Mouse (Mus musculus) forebrain, embryonic 13.5 days (tissue): Measurements from ENCODE around the gene Ppp4c. TPM values are rescaled to one million over a fixed set of nuclear protein-coding genes. Genes with fewer than 3 reads are reported as not detected.

ENCODE experiments used
- ATAC-seq: fragments of 200-750 bp; cut with Nextera tagmentation; 2 replicates; pipeline ENCODE4 v1.8.0; 2017
- H3K27ac ChIP-seq: fragments of 300-500 bp; sonication (generic); 2 replicates; pipeline ENCODE4 v1.5.1; 2015; ENCODE audit warnings: inconsistent platforms, mild to moderate bottlenecking, moderate library complexity
- H3K27me3 ChIP-seq: fragments of 300-500 bp; sonication (generic); 2 replicates; pipeline ENCODE4 v1.6.1; 2015; ENCODE audit warnings: mild to moderate bottlenecking, inconsistent platforms
- H3K36me3 ChIP-seq: fragments of 300-500 bp; sonication (generic); 2 replicates; pipeline ENCODE4 v1.6.1; 2015; ENCODE audit warnings: mild to moderate bottlenecking, inconsistent platforms; ENCODE audit not compliant: poor library complexity, severe bottlenecking
- H3K4me1 ChIP-seq: fragments of 300-500 bp; sonication (generic); 2 replicates; pipeline ENCODE4 v1.6.1; 2015; ENCODE audit warnings: inconsistent platforms
- H3K4me2 ChIP-seq: fragments of 300-500 bp; sonication (generic); 2 replicates; pipeline ENCODE4 v1.6.1; 2015; ENCODE audit warnings: inconsistent platforms, mild to moderate bottlenecking, moderate library complexity
- H3K4me3 ChIP-seq: fragments of 300-500 bp; sonication (generic); 2 replicates; pipeline ENCODE4 v1.5.1; 2015; ENCODE audit warnings: mild to moderate bottlenecking, inconsistent platforms
- H3K9ac ChIP-seq: fragments of 300-500 bp; sonication (generic); 2 replicates; pipeline ENCODE4 v1.6.1; 2015; ENCODE audit warnings: mild to moderate bottlenecking, inconsistent platforms
- H3K9me3 ChIP-seq: fragments of 300-500 bp; sonication (generic); replicated peaks from 2 replicates; pipeline ENCODE4 v1.6.1; 2016; ENCODE audit warnings: inconsistent platforms
- WGBS: fragments of 180-500 bp; shearing (Covaris S2); methylation state at CpG from one replicate; pipeline ENCODE4 v1.1.7; 2015; 5-methylcytosine and 5-hydroxymethylcytosine counted together
- polyA plus RNA-seq: library from polyadenylated mRNA; unstranded; fragments of >200 nt; fragmentation: Nextera tagmentation; extraction: Ambion mirVana; gene quantifications from 2 replicates; pipeline ENCODE4 v1.2.1, GENCODE M21; 2015

Ppp4c gene
- 246 and 258 TPM in 2 replicates for polyA plus RNA-seq

DNA sequence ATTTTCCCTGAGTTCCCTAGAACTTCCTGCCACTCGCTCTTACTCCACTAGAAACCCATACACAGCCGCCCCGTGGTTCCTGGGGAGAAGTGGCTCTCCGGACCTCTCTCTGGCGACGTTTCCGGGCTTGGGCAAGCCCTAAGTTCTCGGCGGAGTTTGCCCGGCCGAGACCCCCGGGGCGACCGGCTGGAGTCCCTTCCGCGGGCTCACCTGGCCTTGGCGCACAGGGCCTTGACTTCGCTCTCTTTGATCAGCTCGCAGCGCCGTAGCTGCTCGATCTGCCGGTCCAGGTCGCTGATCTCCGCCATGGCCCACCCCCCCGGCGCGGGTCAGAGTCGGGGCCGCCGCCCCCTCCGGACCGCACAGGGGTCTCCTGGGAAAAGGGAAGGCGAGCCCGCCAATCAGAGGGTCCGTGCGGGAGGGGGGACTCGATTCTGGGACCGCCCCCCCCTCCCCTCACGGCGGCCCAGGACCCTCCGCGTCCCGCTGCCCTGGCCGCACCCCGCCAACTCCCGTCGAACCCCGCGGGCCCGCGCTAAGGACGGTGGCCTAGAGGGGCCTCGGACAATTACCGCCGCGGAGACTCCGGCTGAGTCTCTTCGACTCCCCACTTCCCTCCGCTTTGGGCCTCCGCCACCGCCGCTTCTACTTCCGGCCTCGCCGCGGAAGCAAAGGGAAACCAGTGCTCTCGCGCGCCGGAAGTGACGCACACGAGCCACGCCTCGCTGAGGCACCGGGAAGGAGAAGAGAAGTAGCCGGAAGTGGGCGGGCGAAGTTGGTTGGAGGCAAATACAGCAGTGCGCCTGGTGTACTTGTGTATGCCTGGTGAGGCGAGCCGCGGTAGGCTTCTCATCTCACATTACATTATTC is at the start of gene Ppp4c:
Gene Ppp4c, minus strand, starts transcription at position 646 of the 870 bp plus-strand sequence.
- Histone ChIP-seq H3K9me3 (no peaks in the 10 kb centered on the region), H3K9ac (peak within 1 kb of the TSS; percentile 94), H3K27me3 (no peaks in the 10 kb centered on the region), H3K36me3 (peaks cover 64% of the 10 kb centered on the region), H3K4me1 (peaks cover 37% of the 10 kb centered on the region), H3K4me2 (peak within 1 kb of the TSS; percentile 90), H3K4me3 (peak within 1 kb of the TSS; percentile 93), H3K27ac (peak within 1 kb of the TSS; percentile 94)
- WGBS = under 1% methylated on average over 79 of the region's 83 CpGs
- peak; percentile 97 for ATAC-seq

DNA sequence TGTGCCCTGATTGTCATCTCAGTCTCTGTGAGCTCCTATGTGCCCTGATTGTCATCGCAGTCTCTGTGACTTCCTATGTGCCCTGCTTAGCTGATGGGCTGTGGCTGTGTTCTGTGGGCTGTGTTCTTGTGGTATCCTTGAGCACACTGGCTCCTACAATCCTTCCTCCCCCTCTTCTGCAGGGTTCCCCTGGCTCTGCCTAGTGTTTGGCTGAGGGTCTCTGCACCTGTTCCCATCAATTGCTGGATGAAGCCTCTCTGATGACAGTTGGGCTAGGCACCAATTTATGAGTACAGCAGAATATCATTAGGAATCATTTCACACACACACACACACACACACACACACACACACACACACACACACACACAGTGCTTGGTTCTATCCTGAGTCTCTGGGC is 41.0 kb upstream of the Ppp4c start:
- H3K9ac ChIP-seq = no peak overlapping the region
- no peaks in the 10 kb centered on the region for H3K9me3 ChIP-seq
- H3K36me3 ChIP-seq = peaks cover 15% of the 10 kb centered on the region
- H3K27me3 ChIP-seq = no peaks in the 10 kb centered on the region
- no peak overlapping the region for H3K4me3 ChIP-seq
- WGBS = 96% methylated on average over 1 of the region's 1 CpGs
- H3K4me2 ChIP-seq = no peak overlapping the region
- H3K27ac ChIP-seq = no peak overlapping the region
- peaks cover 5% of the 10 kb centered on the region for H3K4me1 ChIP-seq
- no peak for ATAC-seq

DNA sequence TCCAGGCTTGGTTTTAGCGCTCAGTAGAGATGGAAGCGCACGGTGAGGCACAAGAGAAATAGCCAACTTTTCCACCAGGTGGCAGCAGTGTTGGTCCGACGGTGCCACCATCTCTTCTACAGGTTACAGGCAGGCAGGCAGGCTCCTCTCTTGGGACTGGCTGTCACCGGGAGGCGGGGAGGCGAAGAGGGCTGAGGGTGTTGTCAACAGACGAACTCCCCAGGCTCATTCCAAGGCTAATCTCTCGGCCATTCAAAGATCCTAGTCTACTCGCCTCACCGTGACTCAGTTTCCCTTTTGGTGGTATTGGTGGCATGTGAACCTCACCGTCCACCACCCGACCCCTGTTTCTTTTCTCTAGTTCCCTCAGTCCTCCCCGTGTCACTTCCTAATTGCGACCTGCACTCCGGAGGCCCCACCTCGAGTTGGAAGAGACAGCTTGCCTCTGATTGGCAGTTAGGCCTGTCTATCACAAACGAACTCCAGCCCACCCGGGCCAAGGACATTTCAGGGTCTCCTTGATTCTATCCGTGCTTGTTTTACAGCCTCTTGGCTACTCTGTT is 39.8 kb upstream of the Ppp4c start:
- Histone ChIP-seq H3K4me1 (peaks cover 10% of the 10 kb centered on the region), H3K27ac (no peak overlapping the region), H3K36me3 (peaks cover 15% of the 10 kb centered on the region), H3K9ac (peak overlapping the region; percentile 52), H3K4me2 (peak overlapping the region; percentile 66), H3K4me3 (peak overlapping the region; percentile 35), H3K27me3 (no peaks in the 10 kb centered on the region), H3K9me3 (no peaks in the 10 kb centered on the region)
- peak; percentile 90 for ATAC-seq
- whole genome bisulfite sequencing = 2% methylated on average over 21 of the region's 21 CpGs

DNA sequence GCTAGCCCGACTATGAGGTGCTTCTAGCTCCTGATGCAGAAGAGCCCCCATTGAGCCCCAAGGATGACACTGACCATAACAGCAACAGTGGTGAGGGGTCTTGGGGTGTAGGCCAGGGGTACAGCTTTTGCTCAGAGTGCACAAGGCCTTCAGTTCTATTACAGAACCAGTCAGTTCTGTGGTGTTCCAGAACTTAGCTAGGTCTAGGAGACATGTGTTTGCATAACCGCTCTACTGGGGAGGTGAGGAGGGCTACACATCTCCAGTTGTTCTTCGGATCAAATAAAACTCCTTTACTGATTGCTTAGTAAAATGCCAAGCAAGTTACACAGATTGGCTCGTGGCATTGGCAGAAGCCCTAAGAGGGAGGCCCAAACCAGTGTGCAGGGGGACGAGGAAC is 39.2 kb upstream of the Ppp4c start, which contains the start of gene 4930451I11Rik:
Gene 4930451I11Rik, minus strand, starts transcription at position 101 of the 400 bp plus-strand sequence.
- H3K27ac ChIP-seq = peak within 1 kb of the TSS; percentile 31; the same call in 1 of the 2 replicates
- H3K9ac ChIP-seq = peak within 1 kb of the TSS; percentile 52
- peak; percentile 22 for ATAC-seq
- H3K9me3 ChIP-seq = no peaks in the 10 kb centered on the region
- peak within 1 kb of the TSS; percentile 35 for H3K4me3 ChIP-seq
- H3K36me3 ChIP-seq = peaks cover 15% of the 10 kb centered on the region
- WGBS = 59% methylated on average over 5 of the region's 5 CpGs
- peak within 1 kb of the TSS; percentile 66 for H3K4me2 ChIP-seq
- no peaks in the 10 kb centered on the region for H3K27me3 ChIP-seq
- H3K4me1 ChIP-seq = peaks cover 10% of the 10 kb centered on the region

DNA sequence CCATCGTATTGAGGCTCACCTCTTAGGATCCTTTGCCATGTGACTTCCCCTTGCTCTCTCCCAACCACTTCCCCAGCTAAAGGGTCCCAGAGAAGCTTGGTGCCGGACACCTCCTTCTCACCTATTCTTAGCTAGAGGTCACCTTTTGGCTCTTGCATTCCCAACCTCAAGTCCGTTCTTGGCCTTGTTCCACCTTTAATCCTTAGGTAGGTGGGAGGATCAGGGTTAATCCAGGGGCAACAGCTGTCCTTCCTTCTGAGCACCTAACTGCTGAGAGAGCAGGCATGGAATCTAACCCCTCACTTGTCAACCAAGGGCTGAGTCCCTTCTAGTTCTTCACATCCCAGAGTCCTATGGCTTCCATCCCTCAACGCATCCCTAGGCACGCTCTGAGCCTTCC is 33.7 kb upstream of the Ppp4c start:
- Histone ChIP-seq H3K9me3 (no peaks in the 10 kb centered on the region), H3K9ac (0 out of 2 replicates have a peak overlapping the region, but pooled peaks have one; percentile 16), H3K4me3 (no peak overlapping the region), H3K4me1 (peaks cover 46% of the 10 kb centered on the region), H3K4me2 (peak overlapping the region; percentile 76; the same call in 1 of the 2 replicates), H3K36me3 (peaks cover 15% of the 10 kb centered on the region), H3K27me3 (no peaks in the 10 kb centered on the region), H3K27ac (no peak overlapping the region)
- WGBS = 78% methylated on average over 5 of the region's 5 CpGs
- no peak for ATAC-seq

DNA sequence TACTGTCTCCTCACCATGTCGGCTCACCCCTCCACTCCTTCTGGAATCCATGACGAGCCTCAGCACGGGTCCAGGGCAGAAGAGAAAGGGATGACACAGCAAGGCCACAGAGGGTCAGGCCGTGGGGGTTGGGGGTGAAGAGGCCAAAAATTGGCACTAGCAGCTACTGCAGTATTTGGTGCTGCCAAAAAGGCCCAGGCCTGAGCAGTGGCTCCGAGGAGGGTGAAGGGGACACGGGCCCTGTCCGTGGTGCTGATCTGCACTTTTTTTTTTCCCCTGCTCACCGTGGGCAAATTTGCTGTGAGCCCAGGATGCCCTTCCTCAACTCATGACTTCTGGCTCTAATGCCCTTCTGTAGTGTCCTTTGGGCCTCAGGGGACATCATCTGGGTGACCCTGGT is 33.1 kb upstream of the Ppp4c start:
- no peak overlapping the region for H3K27ac ChIP-seq
- H3K27me3 ChIP-seq = no peaks in the 10 kb centered on the region
- 27% methylated on average over 8 of the region's 8 CpGs for WGBS
- H3K9me3 ChIP-seq = no peaks in the 10 kb centered on the region
- no peak for ATAC-seq
- H3K4me1 ChIP-seq = peaks cover 46% of the 10 kb centered on the region
- no peak overlapping the region for H3K4me3 ChIP-seq
- peaks cover 15% of the 10 kb centered on the region for H3K36me3 ChIP-seq
- no peak overlapping the region for H3K9ac ChIP-seq
- H3K4me2 ChIP-seq = peak overlapping the region; percentile 76

DNA sequence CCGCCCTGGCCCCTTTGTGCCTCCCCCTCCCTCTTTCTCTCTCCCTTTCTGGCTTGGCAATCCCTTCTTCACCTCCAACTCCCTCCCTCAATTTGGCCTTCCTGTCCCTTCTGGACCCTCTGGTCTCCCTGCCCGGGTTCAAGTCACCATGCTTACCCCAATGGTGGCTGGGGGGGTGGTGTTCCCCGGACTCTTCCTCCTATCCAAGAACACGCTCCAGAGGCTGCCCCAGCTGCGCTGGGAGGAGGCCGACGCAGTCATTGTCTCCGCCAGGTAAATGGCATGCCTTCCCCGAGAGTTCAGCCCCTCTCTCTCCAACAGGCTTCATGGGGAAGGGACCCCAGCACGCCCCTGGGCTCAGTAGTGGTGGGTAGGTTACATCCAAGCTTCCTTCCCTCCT is 31.6 kb upstream of the Ppp4c start:
- H3K4me3 ChIP-seq = peak overlapping the region; percentile 69
- H3K36me3 ChIP-seq = peaks cover 5% of the 10 kb centered on the region
- peak overlapping the region; percentile 83 for H3K9ac ChIP-seq
- no peaks in the 10 kb centered on the region; the same call in 1 of the 2 replicates for H3K9me3 ChIP-seq
- H3K27me3 ChIP-seq = no peaks in the 10 kb centered on the region
- WGBS = 4% methylated on average over 10 of the region's 10 CpGs
- H3K4me2 ChIP-seq = peak overlapping the region; percentile 76
- no peak for ATAC-seq
- H3K4me1 ChIP-seq = peaks cover 46% of the 10 kb centered on the region
- H3K27ac ChIP-seq = peak overlapping the region; percentile 78

DNA sequence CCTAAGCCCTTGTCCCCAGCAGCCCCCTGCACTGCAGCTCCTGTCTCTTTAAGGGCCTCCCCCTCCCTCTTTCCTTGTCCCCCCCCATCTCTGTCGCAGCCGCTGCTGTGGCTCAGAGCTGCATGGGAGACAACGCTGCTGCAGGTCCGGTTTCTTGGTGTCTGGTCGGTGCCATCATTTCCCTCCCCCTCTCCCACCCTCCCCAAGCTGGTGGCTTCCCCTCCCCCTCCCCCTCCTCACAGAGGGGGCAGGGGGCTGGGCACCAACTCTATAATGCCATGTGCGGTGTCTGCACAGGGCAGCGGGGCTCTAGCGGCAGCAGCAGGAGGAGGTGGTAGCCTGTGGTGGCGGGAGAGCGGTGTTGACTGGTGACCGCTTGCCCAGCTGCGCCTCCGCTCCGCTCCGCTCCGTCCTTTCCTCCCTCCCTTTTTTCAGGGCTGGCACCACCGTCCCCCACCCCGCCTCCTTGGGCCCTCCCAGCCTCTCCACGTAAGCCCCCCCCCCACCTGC is 31.0 kb upstream of the Ppp4c start:
- Histone ChIP-seq H3K9me3 (no peaks in the 10 kb centered on the region; the same call in 1 of the 2 replicates), H3K27me3 (no peaks in the 10 kb centered on the region), H3K4me3 (peak overlapping the region; percentile 69), H3K27ac (peak overlapping the region; percentile 78), H3K36me3 (no peaks in the 10 kb centered on the region), H3K4me1 (peaks cover 46% of the 10 kb centered on the region), H3K4me2 (peak overlapping the region; percentile 76), H3K9ac (peak overlapping the region; percentile 83)
- WGBS = 0% methylated on average over 6 of the region's 19 CpGs
- ATAC-seq = peak; percentile 80

DNA sequence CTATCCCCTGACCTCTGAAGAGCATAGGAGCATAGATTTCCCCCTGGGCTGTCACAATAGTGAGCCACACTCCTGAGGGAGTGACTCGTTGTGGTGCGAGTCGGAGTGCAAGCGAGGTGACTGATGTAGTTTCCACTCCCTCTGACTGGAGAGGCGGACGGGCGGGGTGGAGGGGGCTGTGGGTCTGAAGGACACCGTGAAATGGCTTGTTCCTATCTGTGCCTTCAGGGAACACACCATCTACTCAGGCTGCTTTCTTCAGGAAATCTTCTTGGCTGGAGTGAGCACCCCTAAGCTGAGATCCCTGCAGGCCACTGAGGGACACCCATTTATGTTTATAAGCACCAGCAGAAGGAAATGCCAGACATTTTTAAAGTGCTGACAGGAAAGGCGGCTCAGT is 30.4 kb upstream of the Ppp4c start:
- peak; percentile 41 for ATAC-seq
- Histone ChIP-seq H3K4me2 (peak overlapping the region; percentile 76), H3K27me3 (no peaks in the 10 kb centered on the region), H3K9me3 (no peaks in the 10 kb centered on the region; the same call in 1 of the 2 replicates), H3K9ac (peak overlapping the region; percentile 83), H3K36me3 (no peaks in the 10 kb centered on the region), H3K4me3 (peak overlapping the region; percentile 69), H3K27ac (peak overlapping the region; percentile 78), H3K4me1 (peaks cover 46% of the 10 kb centered on the region)
- WGBS = 18% methylated on average over 9 of the region's 9 CpGs

DNA sequence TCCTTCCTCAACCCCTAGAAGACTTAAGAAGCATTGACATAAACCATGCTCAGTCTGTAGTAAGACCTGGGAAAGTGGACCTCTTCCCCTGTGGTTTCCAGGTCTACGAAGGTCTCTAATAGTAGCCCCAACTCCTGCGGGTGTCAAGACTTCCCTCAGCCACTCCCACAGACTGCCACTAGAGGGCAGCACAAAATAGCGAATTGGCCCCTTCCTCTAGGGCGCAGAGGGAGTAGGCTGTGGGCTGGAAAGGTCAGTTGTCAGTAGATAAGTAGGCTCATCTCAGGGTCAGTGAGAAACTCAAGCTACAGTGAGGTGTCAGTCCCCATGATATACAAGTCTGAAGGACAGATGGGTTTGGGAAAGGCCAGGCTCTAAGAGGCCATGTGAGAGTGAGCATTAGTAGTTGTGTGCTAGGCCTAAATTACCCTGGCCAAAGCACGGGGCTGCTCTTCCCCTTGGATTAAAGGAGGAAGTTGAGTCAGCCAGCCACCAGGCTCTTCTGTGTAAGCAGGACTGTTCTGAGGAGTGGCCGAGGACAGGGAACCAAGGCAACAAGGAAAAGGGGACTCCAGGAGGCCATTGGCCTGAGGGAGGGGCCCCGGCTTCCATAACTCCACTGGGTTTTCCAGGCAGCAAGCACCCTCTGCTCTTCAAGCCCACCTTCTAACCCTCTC is 29.7 kb upstream of the Ppp4c start:
- peak; percentile 28; the same call in 1 of the 2 replicates for ATAC-seq
- H3K9ac ChIP-seq = peak overlapping the region; percentile 83
- peak overlapping the region; percentile 76 for H3K4me2 ChIP-seq
- 0 out of 2 replicates have a peak overlapping the region, but pooled peaks have one; percentile 69 for H3K4me3 ChIP-seq
- H3K36me3 ChIP-seq = no peaks in the 10 kb centered on the region
- no peaks in the 10 kb centered on the region; the same call in 1 of the 2 replicates for H3K27me3 ChIP-seq
- H3K27ac ChIP-seq = peak overlapping the region; percentile 78
- no peaks in the 10 kb centered on the region; the same call in 1 of the 2 replicates for H3K9me3 ChIP-seq
- 25% methylated on average over 7 of the region's 7 CpGs for WGBS
- H3K4me1 ChIP-seq = peaks cover 41% of the 10 kb centered on the region

DNA sequence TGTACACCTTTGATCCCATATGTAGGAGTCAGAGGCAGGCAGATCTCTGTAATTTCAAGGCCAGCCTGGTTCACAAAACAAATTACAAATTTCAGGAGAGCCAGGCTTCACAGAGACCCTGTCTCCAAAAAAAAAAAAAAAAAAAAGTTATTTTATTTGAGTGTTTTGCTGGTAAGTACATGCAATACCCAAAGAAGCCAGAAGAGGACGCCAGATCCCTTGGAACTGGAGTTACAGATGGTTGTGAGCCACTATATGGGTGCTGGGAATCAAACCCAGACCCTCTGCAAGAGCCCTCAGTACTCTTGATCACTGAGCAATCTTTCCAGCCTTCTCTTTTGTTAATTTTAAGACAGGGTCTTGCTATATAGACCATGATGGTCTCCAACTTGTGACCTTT is 26.5 kb upstream of the Ppp4c start:
- no peaks in the 10 kb centered on the region for H3K36me3 ChIP-seq
- ATAC-seq = no peak
- WGBS = 35% methylated on average over 1 of the region's 1 CpGs
- H3K4me2 ChIP-seq = no peak overlapping the region
- no peak overlapping the region for H3K27ac ChIP-seq
- no peaks in the 10 kb centered on the region; the same call in 1 of the 2 replicates for H3K9me3 ChIP-seq
- H3K9ac ChIP-seq = no peak overlapping the region
- H3K27me3 ChIP-seq = no peaks in the 10 kb centered on the region; the same call in 1 of the 2 replicates
- no peak overlapping the region for H3K4me3 ChIP-seq
- peaks cover 15% of the 10 kb centered on the region for H3K4me1 ChIP-seq
